Comparison of ENCODE assay signal across 26 mouse cellular contexts in the genomic region with DNA sequence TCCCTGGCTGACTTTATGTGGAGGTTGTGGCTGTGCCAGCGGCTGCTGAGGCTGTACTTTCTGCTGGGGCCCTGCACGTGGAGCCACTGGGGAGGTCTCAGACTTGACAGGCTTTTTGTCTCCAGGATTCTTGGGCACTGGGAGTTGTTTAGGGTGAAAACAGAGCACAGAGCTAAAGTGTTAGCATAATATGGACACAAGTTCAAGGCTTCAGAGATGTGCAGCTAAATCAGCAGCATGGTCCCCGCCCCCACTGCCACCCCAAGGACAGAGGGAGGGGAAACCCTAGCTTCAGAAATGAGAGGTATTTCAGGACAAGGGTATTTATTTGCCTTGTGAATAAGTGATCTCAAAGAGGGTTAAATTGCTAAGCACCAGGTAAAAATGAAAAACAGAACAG.
"Had no signal": no experiment of that assay in that cellular context is flagged by ENCODE, and none has a peak within 500 bp of the region (broad histone marks: within the 10 kb centered on the region; RNA-seq: fewer than 3 reads in every experiment).

No protein-coding gene starts in this region.

- H3K27me3 ChIP-seq: hindbrain, embryonic 12.5 days; intestine, embryonic 15.5 days; limb, embryonic 12.5 days; liver, embryonic 13.5 days had no signal

- H3K9me3 ChIP-seq: hindbrain, embryonic 10.5 days; hindbrain, embryonic 12.5 days; intestine, embryonic 15.5 days; limb, embryonic 10.5 days; limb, embryonic 12.5 days; liver, embryonic 13.5 days had no signal

- ATAC-seq: hindbrain, embryonic 16.5 days; inflammation-experienced regulatory T-cells, adult 6 months; intestine, embryonic 15.5 days; intestine, postnatal 0 days had no signal

- H3K4me2 ChIP-seq: heart, embryonic 11.5 days; hindbrain, embryonic 12.5 days; hindbrain, embryonic 14.5 days; intestine, embryonic 15.5 days; limb, embryonic 12.5 days; liver, embryonic 11.5 days; liver, embryonic 13.5 days had no signal

- H3K9ac ChIP-seq: hindbrain, embryonic 12.5 days; hindbrain, embryonic 14.5 days; intestine, embryonic 15.5 days; limb, embryonic 12.5 days; liver, embryonic 13.5 days had no signal

- DNase-seq: gastrocnemius, adult 2 months; gastrocnemius, postnatal 10 days; gastrocnemius, postnatal 25 days; heart, adult 2 months; heart, postnatal 10 days; heart, postnatal 4 days; kidney, adult 18-20 months; kidney, adult 8-10 months; kidney, postnatal 10 days; kidney, postnatal 25 days; kidney, postnatal 4 days; liver; liver, embryonic 13.5 days had no signal

- H3K27ac ChIP-seq: gastrocnemius, adult 2 months; heart, adult 2 months; hindbrain, embryonic 10.5 days; hindbrain, embryonic 12.5 days; hindbrain, embryonic 14.5 days; intestine, embryonic 15.5 days; left cerebral cortex, adult 2 months; limb, embryonic 10.5 days; limb, embryonic 12.5 days; liver, embryonic 13.5 days had no signal

- H3K4me3 ChIP-seq: gastrocnemius, adult 2 months; heart, adult 2 months; hindbrain, embryonic 10.5 days; hindbrain, embryonic 12.5 days; intestine, embryonic 15.5 days; layer of hippocampus, adult 2 months; left cerebral cortex, adult 2 months; limb, embryonic 10.5 days; limb, embryonic 12.5 days; liver, embryonic 13.5 days had no signal

- H3K4me1 ChIP-seq: hindbrain, embryonic 10.5 days; hindbrain, embryonic 12.5 days; intestine, embryonic 15.5 days; limb, embryonic 10.5 days; limb, embryonic 12.5 days had no signal
